Mouse (Mus musculus): ENCODE measurements around the gene Clpp.

The Clpp gene

GRCm38 (mm10) chr17:56986105-56986805 is 3.9 kb upstream of the Clpp start:
- no peak for DNase-seq (ENCODE audit: low spot score in 2 of 2)

DNA sequence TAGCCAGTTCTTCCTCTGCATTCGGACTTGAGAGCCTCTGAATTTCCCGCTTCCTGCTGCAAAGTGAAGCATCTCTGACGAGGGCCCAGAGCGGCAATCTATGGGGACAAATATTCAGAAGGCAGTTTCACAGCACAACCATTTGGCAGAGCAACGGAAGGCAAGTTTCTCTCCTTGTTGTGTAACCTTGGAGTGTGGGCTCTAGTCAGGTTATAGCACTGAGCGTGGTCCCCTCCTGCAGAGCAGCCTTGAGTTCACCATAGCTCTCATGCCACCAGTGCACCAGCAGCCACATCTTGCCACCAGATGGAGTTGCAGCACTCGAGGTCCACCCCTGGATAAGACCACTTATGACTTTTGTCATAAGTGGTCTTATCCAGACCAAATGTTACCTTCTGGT is 1.7 kb upstream of the Clpp start:
- no peak for DNase-seq (ENCODE audit: low spot score in 2 of 2)

- DNase-seq (ENCODE audit: low spot score in 2 of 2): no peak
Measured at GRCm38 (mm10) chr17:56988921-56989430, 1.1 kb upstream of the Clpp start.

DNA sequence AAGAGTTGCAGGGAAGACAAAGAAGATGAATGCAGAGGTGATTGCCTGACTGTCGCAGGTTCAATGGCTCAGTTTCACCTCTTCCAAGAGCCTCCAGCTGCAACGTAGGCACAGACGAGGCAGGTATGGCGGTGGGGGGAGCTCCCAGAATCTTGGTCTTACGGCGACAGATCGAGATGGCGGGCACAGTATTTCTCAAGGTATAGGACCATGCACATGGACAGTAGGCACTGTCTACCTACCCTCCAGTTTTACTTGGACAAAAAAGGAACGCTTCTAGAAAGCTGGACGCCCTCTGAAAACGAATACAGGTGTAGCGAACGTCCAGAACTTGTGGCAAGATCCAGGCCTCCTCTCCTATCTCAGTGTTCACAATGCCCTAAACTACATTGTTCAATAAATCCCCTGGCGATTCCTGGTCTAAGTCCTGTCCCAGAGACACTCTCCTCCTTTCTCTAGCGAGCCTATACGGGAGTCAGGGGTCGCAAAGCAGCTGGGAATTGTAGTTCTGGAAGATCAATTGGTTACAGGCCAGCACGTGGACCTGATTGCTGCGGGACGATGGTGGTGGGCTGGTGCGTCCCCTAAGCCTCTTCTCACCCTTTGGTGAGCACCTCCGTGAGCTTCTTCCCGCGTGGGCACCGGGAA is 514 bp upstream of the Clpp start:
- no peak for DNase-seq (ENCODE audit: low spot score in 2 of 2)

- DNase-seq (ENCODE audit: low spot score in 2 of 2): no peak
Measured at GRCm38 (mm10) chr17:56990966-56991365, 861 bp downstream of the Clpp start.

- no peak for DNase-seq (ENCODE audit: low spot score in 2 of 2)
Measured at GRCm38 (mm10) chr17:56995046-56995445, 4.9 kb downstream of the Clpp start.

DNA sequence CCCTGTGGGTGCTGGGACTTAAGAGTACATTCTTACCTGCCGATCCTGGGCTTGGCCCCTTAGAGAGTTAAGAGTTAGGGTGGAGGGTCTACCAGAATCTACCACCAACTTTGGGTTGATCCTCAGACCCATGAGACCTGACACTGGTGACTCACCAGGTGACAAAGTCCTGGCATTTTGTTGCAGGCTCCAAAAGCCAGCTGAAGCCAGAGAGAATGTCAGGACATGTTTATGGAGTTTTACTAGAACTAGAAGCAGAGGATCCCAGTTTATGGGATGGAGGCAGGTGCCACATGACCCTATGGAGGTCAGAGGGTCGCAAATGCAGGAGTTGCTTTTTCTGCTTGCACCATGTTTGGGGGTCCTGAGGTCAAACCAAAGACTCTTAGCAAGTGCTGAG is 6.4 kb downstream of the Clpp start:
- DNase-seq (ENCODE audit: low spot score in 2 of 2): no peak

DNA sequence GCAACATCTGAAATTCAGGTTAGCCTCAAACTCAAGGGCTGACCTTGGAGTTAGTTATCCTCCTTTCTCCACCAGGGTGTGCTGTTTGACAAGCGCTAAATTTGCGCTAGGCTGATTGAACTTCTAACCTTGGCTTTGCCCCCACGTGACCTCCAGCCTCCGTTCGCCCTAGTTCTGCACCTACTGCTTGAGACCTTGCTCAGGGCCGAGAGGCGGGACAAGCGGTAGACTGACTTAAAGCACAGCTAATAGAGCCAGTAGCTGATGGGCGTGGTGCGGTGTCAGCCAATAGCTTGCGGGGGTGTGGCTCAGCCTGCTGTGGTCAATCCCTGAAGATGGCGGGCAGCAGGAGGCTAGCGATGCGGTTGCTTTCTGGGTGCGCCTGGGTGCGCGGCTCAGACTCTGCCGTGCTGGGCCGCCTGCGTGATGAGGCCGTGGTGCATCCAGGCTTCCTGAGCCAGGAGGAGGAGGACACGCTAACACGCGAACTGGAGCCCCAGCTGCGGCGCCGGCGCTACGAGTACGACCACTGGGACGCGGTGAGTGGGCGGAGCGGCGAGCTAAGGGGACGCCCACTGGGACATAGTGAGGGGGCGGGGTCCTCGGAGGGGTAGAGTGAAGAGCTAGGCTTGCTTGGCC is 7.0 kb downstream of the Clpp start, which contains the start of gene Alkbh7:
Gene Alkbh7, plus strand, starts transcription at position 311 of the 639 bp plus-strand sequence.
- peak; percentile 98 to 99 for DNase-seq (ENCODE audit: low spot score in 2 of 2)

GRCm38 (mm10) chr17:56999414-56999813 is 9.3 kb downstream of the Clpp start:
- DNase-seq (ENCODE audit: low spot score in 2 of 2): no peak

- no peak for DNase-seq (ENCODE audit: low spot score in 2 of 2)
Measured at GRCm38 (mm10) chr17:56999968-57000609, 10.0 kb downstream of the Clpp start, which contains the start of gene Pspn. Gene Pspn, minus strand, starts transcription at chr17:57000018.

DNA sequence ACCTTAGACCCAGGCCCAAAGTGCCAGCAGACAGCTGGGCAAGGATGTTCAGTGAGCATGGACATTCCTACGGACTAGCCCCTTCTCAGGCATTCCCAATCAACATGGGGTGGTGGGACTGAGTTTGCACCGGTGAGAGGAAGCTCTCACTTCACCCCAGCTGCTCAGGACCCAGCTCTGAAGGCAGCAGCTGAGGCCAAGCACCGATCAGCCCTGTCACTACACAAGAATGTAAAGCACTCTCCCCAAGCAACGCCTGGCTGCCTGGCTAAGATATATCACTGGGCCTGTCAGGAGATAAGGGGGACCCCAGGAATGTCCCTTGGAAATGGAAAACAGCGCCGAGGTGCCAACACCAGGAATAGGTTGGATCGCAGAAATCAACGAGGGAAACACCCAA is 11.1 kb downstream of the Clpp start:
- no peak for DNase-seq (ENCODE audit: low spot score in 2 of 2)

DNA sequence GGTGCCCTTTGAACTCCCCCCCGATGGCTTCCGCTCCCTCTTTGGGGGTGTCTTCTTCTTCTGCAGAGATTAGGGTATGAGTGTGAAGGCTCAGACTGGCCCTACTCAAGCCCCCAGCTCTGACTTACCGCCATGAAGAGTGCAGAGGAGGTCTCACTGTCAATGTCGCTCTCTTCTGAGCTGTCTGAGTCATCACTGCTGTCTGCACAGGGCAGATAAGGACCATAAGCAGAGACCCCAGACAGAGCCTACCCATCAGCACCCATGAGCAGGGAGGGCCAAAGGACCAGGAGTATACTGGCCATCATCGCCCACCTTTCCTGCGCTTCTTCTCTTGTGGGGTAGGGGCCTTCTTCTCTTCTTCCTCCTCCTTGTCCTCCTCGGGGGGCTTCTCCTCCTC is 13.9 kb downstream of the Clpp start:
- no peak for DNase-seq (ENCODE audit: low spot score in 2 of 2)

DNA sequence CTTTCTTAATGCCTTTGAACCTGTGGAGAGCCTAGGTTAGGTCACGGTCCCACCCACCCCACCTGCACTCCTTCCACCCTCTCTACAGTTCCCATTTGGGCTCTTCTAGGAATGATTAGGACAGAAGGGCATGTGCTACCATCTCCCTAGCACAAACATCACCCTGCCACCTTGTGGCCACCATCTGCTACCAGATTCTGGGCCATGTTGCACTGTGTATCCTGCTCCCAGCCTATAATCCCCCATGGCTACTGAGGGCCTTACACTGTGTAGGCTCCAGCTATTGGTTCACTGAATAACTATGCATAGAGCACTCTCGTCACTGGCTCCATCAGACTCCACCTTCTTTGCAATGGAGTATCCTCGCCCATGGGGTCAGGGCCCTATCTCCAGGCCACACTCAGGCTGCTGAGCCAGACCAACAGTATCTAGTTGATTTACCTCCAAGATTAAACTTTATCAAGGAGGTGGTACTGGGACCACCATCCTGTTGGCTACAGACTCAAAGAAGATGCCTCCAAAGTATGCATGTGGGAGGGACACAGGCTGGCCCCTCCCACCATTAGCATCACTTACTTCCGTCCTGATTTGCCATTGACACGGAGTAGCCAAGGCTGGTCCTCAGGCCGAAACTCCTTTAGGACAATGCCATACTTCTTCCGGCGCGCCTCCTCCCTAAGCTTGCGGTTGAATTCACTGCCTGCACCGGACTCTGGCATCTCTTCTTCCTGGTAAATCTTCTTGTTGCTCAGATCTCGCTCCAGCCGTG is 17.2 kb downstream of the Clpp start:
- no peak for DNase-seq (ENCODE audit: low spot score in 2 of 2)

DNA sequence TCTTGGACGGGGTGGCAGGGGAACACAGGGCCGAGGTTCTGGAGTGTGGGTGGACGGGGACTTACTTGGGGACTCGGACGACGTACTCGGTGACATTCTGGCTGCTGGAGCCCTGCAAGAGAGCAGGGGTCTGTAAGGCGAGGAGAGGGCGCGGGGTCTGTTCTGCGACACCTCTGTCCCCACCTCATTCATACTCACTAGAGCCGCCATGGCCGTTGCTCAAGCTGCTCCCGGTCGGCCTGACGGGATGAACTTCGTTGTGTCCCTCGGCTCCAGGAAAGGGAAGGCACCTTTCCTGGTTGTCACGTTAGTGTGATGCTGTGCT is 20.8 kb downstream of the Clpp start:
- DNase-seq (ENCODE audit: low spot score in 2 of 2): no peak

- peak; percentile 91 to 93 for DNase-seq (ENCODE audit: low spot score in 2 of 2)
Measured at GRCm38 (mm10) chr17:57011236-57012141, 21.4 kb downstream of the Clpp start, which contains the start of the genes Gtf2f1 and Gm17949. Gene Gtf2f1, minus strand, starts transcription at chr17:57011288. Gene Gm17949, plus strand, starts transcription at chr17:57011469.

DNA sequence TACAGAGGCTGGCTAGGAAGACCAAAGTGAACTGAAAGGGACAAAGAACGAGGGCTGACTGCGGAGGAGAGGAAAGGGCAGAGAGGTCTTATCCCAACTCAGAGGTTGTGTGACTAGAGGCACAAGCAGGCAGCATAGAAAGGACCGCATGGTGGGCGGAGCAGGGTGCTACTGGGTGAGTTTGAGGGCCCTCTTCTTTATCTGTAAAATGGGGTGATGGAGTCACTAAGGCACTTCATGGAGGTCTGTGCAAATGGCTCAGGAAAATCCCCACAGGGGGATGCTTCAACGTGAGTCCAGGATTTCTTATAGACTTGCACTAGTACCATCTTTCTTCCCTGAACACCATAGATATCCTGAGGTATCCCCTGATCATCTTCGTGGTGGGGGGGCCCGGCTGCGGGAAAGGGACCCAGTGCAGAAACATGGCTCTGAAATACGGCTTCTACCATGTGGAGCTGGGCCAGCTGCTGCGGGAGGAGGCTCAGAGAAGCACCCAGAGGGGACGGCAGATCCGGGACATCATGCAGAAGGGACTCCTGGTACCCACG is 22.2 kb downstream of the Clpp start:
- DNase-seq (ENCODE audit: low spot score in 2 of 2): no peak

DNA sequence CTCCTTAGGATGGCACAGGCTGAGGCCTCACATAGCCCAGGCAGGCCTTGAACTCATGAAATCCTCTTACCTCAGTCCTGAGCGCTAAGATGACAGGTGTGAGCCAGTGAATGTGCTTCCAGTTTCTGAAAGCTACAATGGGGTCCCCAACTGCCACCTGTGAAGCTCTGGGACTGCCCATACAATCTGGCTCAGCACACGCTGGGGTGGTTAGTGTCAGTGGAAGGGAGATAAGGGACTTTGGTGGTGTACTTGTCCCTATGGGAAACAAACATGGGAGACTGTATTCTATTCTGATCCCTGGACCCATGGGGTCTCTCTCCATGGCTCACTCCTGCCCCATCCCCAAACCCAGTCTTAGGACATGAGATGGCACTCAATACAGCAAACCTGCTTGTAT is 29.6 kb downstream of the Clpp start:
- DNase-seq (ENCODE audit: low spot score in 2 of 2): no peak

DNA sequence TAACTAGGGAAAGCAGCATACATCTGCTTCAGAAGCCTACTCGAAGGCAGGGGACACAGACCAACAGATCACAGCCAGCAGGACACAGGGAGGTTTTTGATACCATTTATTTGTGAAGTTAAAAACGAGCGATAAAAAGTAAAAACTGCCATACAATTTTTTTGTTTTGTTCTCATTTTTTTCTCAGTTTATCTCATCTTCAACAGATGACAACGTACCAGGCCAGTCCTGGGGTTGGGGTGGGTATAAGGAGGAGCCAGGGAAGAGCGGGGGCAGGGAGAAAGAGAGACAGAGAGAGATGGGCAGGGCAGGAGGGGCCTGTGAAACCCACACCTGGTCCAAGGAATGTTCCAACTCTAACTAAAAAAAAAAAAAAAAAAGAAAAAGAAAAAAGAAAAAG is 30.9 kb downstream of the Clpp start:
- DNase-seq (ENCODE audit: low spot score in 2 of 2): no peak

GRCm38 (mm10) chr17:57027471-57027870 is 37.4 kb downstream of the Clpp start:
- no peak for DNase-seq (ENCODE audit: low spot score in 2 of 2)

- DNase-seq (ENCODE audit: low spot score in 2 of 2): no peak
Measured at GRCm38 (mm10) chr17:57029691-57030090, 39.6 kb downstream of the Clpp start.
